Mouse (Mus musculus): ENCODE measurements around the gene Tmem97.
"Not testable (repeated sequence)": the region's sequence is repeated elsewhere in the genome, so short reads cannot be mapped to it uniquely, and the experiment has no call there.

The Tmem97 gene

DNA sequence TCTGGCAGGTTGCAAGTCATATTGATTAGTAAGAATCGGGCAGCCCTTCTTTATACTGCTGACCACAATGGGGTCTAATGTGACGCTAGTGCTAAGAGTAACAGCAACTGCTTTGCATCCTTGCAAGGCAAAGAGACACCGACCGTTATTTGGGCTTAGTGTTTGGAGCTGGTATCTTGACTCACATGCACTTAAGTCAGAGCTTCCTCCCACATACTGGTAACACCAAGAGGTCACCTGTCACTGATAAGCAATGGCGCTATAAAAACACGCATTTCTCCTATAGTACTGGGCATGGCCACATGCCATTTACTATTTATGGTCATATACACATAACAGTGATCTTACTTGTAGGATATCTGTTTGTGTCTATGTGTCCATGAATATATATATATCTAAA is 32.3 kb upstream of the Tmem97 start:
- Histone ChIP-seq H3K27me3 (ENCODE audit: insufficient read depth, low read length) (no peaks in the 10 kb centered on the region), H3K4me1 (replicated peaks; ENCODE audit: low read depth, low read length) (no peaks in the 10 kb centered on the region), H3K9me3 (ENCODE audit: low read length) (no peaks in the 10 kb centered on the region), H3K4me3 (replicated peaks; ENCODE audit: low read length) (no peak overlapping the region), H3K36me3 (ENCODE audit: insufficient read depth, low read length) (peaks cover 60% of the 10 kb centered on the region)
- no peak for TF ChIP-seq NANOG (IDR thresholded peaks at IDR 0.05; ENCODE audit: borderline replicate concordance, low read length)
- no peak for TF ChIP-seq POU5F1 (IDR thresholded peaks at IDR 0.05; ENCODE audit: borderline replicate concordance, low read length)
- TF ChIP-seq CTCF (conservative IDR thresholded peaks at IDR 0.05; ENCODE audit: low read length), result no peak

- Histone ChIP-seq H3K27me3 (ENCODE audit: insufficient read depth, low read length) (no peaks in the 10 kb centered on the region), H3K4me1 (replicated peaks; ENCODE audit: low read depth, low read length) (no peaks in the 10 kb centered on the region), H3K36me3 (ENCODE audit: insufficient read depth, low read length) (peaks cover 73% of the 10 kb centered on the region), H3K4me3 (replicated peaks; ENCODE audit: low read length) (no peak overlapping the region), H3K9me3 (ENCODE audit: low read length) (no peaks in the 10 kb centered on the region)
- TF ChIP-seq NANOG (IDR thresholded peaks at IDR 0.05; ENCODE audit: borderline replicate concordance, low read length), result no peak
Observed at GRCm38 (mm10) chr11:78574975-78575374, 24.4 kb upstream of the Tmem97 start.

- TF ChIP-seq POU5F1 (IDR thresholded peaks at IDR 0.05; ENCODE audit: borderline replicate concordance, low read length) (no peak), CTCF (conservative IDR thresholded peaks at IDR 0.05; ENCODE audit: low read length) (no peak), NANOG (IDR thresholded peaks at IDR 0.05; ENCODE audit: borderline replicate concordance, low read length) (no peak)
- Histone ChIP-seq H3K4me3 (replicated peaks; ENCODE audit: low read length) (no peak overlapping the region), H3K4me1 (replicated peaks; ENCODE audit: low read depth, low read length) (no peaks in the 10 kb centered on the region), H3K27me3 (ENCODE audit: insufficient read depth, low read length) (no peaks in the 10 kb centered on the region), H3K9me3 (ENCODE audit: low read length) (no peaks in the 10 kb centered on the region), H3K36me3 (ENCODE audit: insufficient read depth, low read length) (peaks cover 75% of the 10 kb centered on the region)
Observed at GRCm38 (mm10) chr11:78574536-78574935, 24.0 kb upstream of the Tmem97 start.

- not testable (repeated sequence) for H3K4me3 ChIP-seq (replicated peaks; ENCODE audit: low read length); H3K27me3 ChIP-seq (ENCODE audit: insufficient read depth, low read length); H3K4me1 ChIP-seq (replicated peaks; ENCODE audit: low read depth, low read length); H3K9me3 ChIP-seq (ENCODE audit: low read length)
- peaks cover 77% of the 10 kb centered on the region for H3K36me3 ChIP-seq (ENCODE audit: insufficient read depth, low read length)
Observed at GRCm38 (mm10) chr11:78574031-78574430, 23.5 kb upstream of the Tmem97 start.

DNA sequence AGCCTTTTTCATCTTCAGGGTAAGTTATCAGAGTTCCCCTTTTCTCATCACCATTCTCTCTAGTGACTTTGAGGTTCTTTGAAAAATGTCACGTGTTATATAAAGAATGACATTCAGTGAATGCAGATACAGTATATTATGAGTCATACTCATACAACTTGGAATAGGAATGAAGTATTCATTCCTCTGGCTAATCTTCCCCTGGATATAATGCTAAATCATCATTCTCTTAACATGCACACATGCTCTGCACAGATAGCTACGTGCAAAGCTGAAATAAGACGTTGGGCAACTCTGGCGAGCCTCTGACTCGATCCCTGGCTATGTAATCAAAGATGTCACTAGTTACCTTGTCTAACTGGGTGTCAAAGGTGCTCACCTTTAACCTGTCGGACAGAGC is 21.3 kb upstream of the Tmem97 start:
- no peak overlapping the region for H3K4me3 ChIP-seq (replicated peaks; ENCODE audit: low read length)
- H3K27me3 ChIP-seq (ENCODE audit: insufficient read depth, low read length), result no peaks in the 10 kb centered on the region
- no peaks in the 10 kb centered on the region for H3K4me1 ChIP-seq (replicated peaks; ENCODE audit: low read depth, low read length)
- no peak for TF ChIP-seq NANOG (IDR thresholded peaks at IDR 0.05; ENCODE audit: borderline replicate concordance, low read length)
- no peaks in the 10 kb centered on the region for H3K9me3 ChIP-seq (ENCODE audit: low read length)
- H3K36me3 ChIP-seq (ENCODE audit: insufficient read depth, low read length), result peaks cover 68% of the 10 kb centered on the region

- H3K36me3 ChIP-seq (ENCODE audit: insufficient read depth, low read length), result peaks cover 68% of the 10 kb centered on the region
- H3K4me1 ChIP-seq (replicated peaks; ENCODE audit: low read depth, low read length), result no peaks in the 10 kb centered on the region
- no peaks in the 10 kb centered on the region for H3K27me3 ChIP-seq (ENCODE audit: insufficient read depth, low read length)
- H3K4me3 ChIP-seq (replicated peaks; ENCODE audit: low read length), result no peak overlapping the region
- no peaks in the 10 kb centered on the region for H3K9me3 ChIP-seq (ENCODE audit: low read length)
- no peak for TF ChIP-seq POU5F1 (IDR thresholded peaks at IDR 0.05; ENCODE audit: borderline replicate concordance, low read length)
- TF ChIP-seq NANOG (IDR thresholded peaks at IDR 0.05; ENCODE audit: borderline replicate concordance, low read length), result no peak
- no peak for TF ChIP-seq CTCF (conservative IDR thresholded peaks at IDR 0.05; ENCODE audit: low read length)
Observed at GRCm38 (mm10) chr11:78571441-78571840, 20.9 kb upstream of the Tmem97 start.

DNA sequence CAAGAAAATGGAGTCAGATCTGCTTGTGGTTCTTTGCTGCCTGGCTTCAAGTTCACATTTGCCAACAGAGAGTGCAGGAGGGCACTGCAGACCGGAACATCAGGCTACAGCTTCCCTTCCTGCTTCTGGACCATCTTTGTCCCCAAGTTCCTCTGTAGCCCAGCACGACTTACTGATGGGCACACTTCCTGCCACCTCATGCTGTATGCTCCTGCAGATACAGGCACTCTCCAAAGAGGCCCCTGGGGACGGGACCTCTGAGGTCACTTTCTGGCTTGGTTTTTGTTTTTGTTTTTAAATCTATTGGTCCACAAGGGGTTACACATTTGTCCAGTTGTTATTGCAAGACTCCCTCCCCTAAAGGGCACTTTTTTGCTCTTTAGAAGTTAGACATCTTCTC is 19.2 kb upstream of the Tmem97 start:
- TF ChIP-seq POU5F1 (IDR thresholded peaks at IDR 0.05; ENCODE audit: borderline replicate concordance, low read length) (no peak), NANOG (IDR thresholded peaks at IDR 0.05; ENCODE audit: borderline replicate concordance, low read length) (no peak), CTCF (conservative IDR thresholded peaks at IDR 0.05; ENCODE audit: low read length) (no peak)
- H3K27me3 ChIP-seq (ENCODE audit: insufficient read depth, low read length), result no peaks in the 10 kb centered on the region
- no peaks in the 10 kb centered on the region for H3K4me1 ChIP-seq (replicated peaks; ENCODE audit: low read depth, low read length)
- peaks cover 65% of the 10 kb centered on the region for H3K36me3 ChIP-seq (ENCODE audit: insufficient read depth, low read length)
- no peaks in the 10 kb centered on the region for H3K9me3 ChIP-seq (ENCODE audit: low read length)
- H3K4me3 ChIP-seq (replicated peaks; ENCODE audit: low read length), result no peak overlapping the region

- TF ChIP-seq POU5F1 (IDR thresholded peaks at IDR 0.05; ENCODE audit: borderline replicate concordance, low read length) (no peak), CTCF (conservative IDR thresholded peaks at IDR 0.05; ENCODE audit: low read length) (no peak), NANOG (IDR thresholded peaks at IDR 0.05; ENCODE audit: borderline replicate concordance, low read length) (no peak)
- Histone ChIP-seq H3K27me3 (ENCODE audit: insufficient read depth, low read length) (no peaks in the 10 kb centered on the region), H3K9me3 (ENCODE audit: low read length) (no peaks in the 10 kb centered on the region), H3K36me3 (ENCODE audit: insufficient read depth, low read length) (peaks cover 59% of the 10 kb centered on the region), H3K4me3 (replicated peaks; ENCODE audit: low read length) (no peak overlapping the region), H3K4me1 (replicated peaks; ENCODE audit: low read depth, low read length) (no peaks in the 10 kb centered on the region)
Observed at GRCm38 (mm10) chr11:78568827-78569226, 18.2 kb upstream of the Tmem97 start.

DNA sequence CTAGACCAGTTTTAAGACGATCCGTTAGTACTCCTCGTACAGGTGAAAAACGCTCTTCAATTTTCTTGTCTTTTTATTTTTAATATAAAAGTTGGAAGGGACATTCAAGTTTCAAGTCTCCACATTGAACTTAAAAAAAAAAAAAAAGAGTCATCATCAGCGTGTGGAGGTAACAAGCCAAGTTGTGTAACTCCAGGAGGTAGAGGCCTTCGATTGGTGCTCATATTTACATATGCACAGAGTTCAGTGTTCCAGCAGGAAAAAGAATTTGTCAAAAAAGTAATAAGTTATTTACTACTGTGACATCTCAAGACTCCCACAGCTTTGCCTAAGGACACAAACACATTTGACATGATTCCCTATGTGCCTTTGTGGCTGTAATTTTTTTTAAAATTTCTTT is 17.0 kb upstream of the Tmem97 start:
- Histone ChIP-seq H3K4me3 (replicated peaks; ENCODE audit: low read length) (no peak overlapping the region), H3K27me3 (ENCODE audit: insufficient read depth, low read length) (no peaks in the 10 kb centered on the region), H3K4me1 (replicated peaks; ENCODE audit: low read depth, low read length) (no peaks in the 10 kb centered on the region), H3K36me3 (ENCODE audit: insufficient read depth, low read length) (peaks cover 53% of the 10 kb centered on the region), H3K9me3 (ENCODE audit: low read length) (no peaks in the 10 kb centered on the region)
- TF ChIP-seq NANOG (IDR thresholded peaks at IDR 0.05; ENCODE audit: borderline replicate concordance, low read length) (no peak), CTCF (conservative IDR thresholded peaks at IDR 0.05; ENCODE audit: low read length) (no peak), POU5F1 (IDR thresholded peaks at IDR 0.05; ENCODE audit: borderline replicate concordance, low read length) (no peak)

Measured in E14TG2a.4 (cell line).